Mouse (Mus musculus): ENCODE measurements around the gene Spata48. TPM values are rescaled to one million over a fixed set of nuclear protein-coding genes. Genes with fewer than 3 reads are reported as not detected.

The Spata48 gene
- total RNA-seq (2023; ENCODE audit: inconsistent age): 3.6 to 7.0 TPM (median 4.9 TPM) in 4 replicates

GRCm38 (mm10) chr11:11461635-11462560, at the start of gene Spata48, which contains the start of gene Zpbp:
Spata48 (plus strand) TSS chr11:11462094.
Zpbp (minus strand) TSS chr11:11462408.

Other genes starting within 250 kb of the Spata48 start
- gene Zpbp, start 314 bp downstream of the Spata48 start, total RNA-seq (2023; ENCODE audit: inconsistent age): 1.3 to 2.2 TPM (median 1.5 TPM) in 4 replicates
- gene 4930512M02Rik, start 165.7 kb downstream of the Spata48 start, total RNA-seq (2023; ENCODE audit: inconsistent age): not detected in 4 replicates
- gene Ikzf1, start 222.9 kb downstream of the Spata48 start, total RNA-seq (2023; ENCODE audit: inconsistent age): 342 to 360 TPM (median 350 TPM) in 4 replicates